Mouse (Mus musculus): ENCODE data around the gene Cdkn1a. TPM values are rescaled to one million over a fixed set of nuclear protein-coding genes. Genes with fewer than 3 reads are reported as not detected.

Gene Cdkn1a
- polyA plus RNA-seq, 1 experiment = 31.1 TPM

DNA sequence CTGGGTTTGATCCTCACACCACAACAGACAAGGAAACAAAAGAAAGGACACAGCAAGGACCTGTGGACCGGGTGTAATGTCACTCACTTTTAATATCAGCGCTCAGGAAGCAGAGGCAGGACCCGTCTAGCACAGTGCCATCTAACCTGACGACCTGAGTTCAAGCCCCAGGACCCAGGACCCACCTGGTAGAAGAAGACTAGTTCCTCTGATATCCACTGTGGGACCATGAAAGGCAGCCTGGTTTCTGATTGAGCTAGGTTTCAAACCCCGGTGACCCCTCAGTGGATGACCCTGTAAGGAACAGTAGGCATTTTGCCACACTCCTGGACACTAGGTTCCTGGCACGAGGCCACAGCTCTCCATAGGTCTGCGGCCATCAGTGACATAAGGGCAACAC lies 6.1 kb upstream of the Cdkn1a start:
- H3K4me3 ChIP-seq (ENCODE audit: control insufficient read depth, insufficient read depth, low read length) = no peak overlapping the region
- H3K27ac ChIP-seq (ENCODE audit: control insufficient read depth, insufficient read depth, low read length) = no peak overlapping the region
- WGBS = 93% methylated on average over 7 of the region's 7 CpGs
- no peak for DNase-seq
- H3K27me3 ChIP-seq (ENCODE audit: control insufficient read depth, insufficient read depth, low read length) = no peaks in the 10 kb centered on the region; the same call in 1 of the 2 replicates
- TF ChIP-seq POLR2A (IDR thresholded peaks at IDR 0.05; ENCODE audit: control insufficient read depth, extremely low read depth, insufficient read depth, low read length, poor library complexity) = no peak
- no peak for TF ChIP-seq CTCF (IDR thresholded peaks at IDR 0.05; ENCODE audit: borderline replicate concordance, control insufficient read depth, extremely low read depth, insufficient read depth, low read length, poor library complexity)
- H3K4me1 ChIP-seq (replicated peaks; ENCODE audit: control insufficient read depth, insufficient read depth, low read length) = peaks cover 17% of the 10 kb centered on the region
- H3K36me3 ChIP-seq (ENCODE audit: control insufficient read depth, insufficient read depth, low read length) = no peaks in the 10 kb centered on the region

DNA sequence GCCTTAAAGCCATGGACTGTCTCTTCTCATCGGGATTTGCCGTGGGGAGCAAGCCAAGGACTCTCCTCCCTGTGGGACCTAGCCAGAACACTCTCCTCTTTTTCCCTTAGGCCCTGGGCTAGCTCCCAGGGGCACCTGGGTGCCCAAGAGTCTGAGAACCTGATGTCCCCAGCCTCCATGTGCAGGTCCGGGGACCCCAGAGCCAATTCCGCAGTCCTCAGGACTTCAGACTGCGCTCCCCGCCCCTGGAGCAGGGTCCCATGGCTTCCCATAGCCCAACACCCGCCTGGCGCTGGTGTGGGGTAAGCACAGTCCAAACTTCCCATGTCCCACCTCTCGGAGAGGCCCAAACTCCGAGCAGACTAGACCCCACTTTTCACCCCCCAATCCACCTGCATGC lies 5.5 kb upstream of the Cdkn1a start:
- TF ChIP-seq CTCF (IDR thresholded peaks at IDR 0.05; ENCODE audit: borderline replicate concordance, control insufficient read depth, extremely low read depth, insufficient read depth, low read length, poor library complexity) (no peak), POLR2A (IDR thresholded peaks at IDR 0.05; ENCODE audit: control insufficient read depth, extremely low read depth, insufficient read depth, low read length, poor library complexity) (no peak)
- H3K36me3 ChIP-seq (ENCODE audit: control insufficient read depth, insufficient read depth, low read length) = no peaks in the 10 kb centered on the region
- H3K27me3 ChIP-seq (ENCODE audit: control insufficient read depth, insufficient read depth, low read length) = no peaks in the 10 kb centered on the region; the same call in 1 of the 2 replicates
- H3K4me1 ChIP-seq (replicated peaks; ENCODE audit: control insufficient read depth, insufficient read depth, low read length) = peaks cover 17% of the 10 kb centered on the region
- H3K4me3 ChIP-seq (ENCODE audit: control insufficient read depth, insufficient read depth, low read length) = no peak overlapping the region
- no peak for DNase-seq
- H3K27ac ChIP-seq (ENCODE audit: control insufficient read depth, insufficient read depth, low read length) = no peak overlapping the region
- WGBS = 96% methylated on average over 10 of the region's 10 CpGs

DNA sequence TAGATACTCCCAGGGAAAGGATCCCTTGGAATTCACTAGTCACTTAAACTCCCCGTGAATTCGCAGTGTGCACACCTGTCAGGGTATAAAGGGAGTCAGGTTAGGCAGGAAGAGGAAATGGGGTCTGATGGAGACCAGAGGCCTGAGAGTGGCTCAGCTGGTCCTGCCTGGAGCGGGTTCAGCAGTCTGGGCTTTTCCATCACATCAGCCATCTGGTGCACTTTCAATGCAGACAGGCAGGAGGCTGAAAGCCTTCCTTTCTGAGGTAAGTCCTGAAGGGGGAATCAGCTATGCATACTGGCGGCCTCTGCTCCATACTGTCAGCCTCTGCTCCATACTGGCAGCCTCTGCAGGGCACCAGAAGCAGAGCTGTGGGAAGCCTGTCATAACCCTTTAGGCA lies 3.9 kb upstream of the Cdkn1a start:
- Histone ChIP-seq H3K4me1 (replicated peaks; ENCODE audit: control insufficient read depth, insufficient read depth, low read length) (peaks cover 4% of the 10 kb centered on the region), H3K27me3 (ENCODE audit: control insufficient read depth, insufficient read depth, low read length) (no peaks in the 10 kb centered on the region; the same call in 1 of the 2 replicates), H3K27ac (ENCODE audit: control insufficient read depth, insufficient read depth, low read length) (no peak overlapping the region), H3K4me3 (ENCODE audit: control insufficient read depth, insufficient read depth, low read length) (no peak overlapping the region), H3K36me3 (ENCODE audit: control insufficient read depth, insufficient read depth, low read length) (no peaks in the 10 kb centered on the region)
- DNase-seq = no peak
- 83% methylated on average over 4 of the region's 4 CpGs for WGBS
- TF ChIP-seq CTCF (IDR thresholded peaks at IDR 0.05; ENCODE audit: borderline replicate concordance, control insufficient read depth, extremely low read depth, insufficient read depth, low read length, poor library complexity) (no peak), POLR2A (IDR thresholded peaks at IDR 0.05; ENCODE audit: control insufficient read depth, extremely low read depth, insufficient read depth, low read length, poor library complexity) (no peak)

DNA sequence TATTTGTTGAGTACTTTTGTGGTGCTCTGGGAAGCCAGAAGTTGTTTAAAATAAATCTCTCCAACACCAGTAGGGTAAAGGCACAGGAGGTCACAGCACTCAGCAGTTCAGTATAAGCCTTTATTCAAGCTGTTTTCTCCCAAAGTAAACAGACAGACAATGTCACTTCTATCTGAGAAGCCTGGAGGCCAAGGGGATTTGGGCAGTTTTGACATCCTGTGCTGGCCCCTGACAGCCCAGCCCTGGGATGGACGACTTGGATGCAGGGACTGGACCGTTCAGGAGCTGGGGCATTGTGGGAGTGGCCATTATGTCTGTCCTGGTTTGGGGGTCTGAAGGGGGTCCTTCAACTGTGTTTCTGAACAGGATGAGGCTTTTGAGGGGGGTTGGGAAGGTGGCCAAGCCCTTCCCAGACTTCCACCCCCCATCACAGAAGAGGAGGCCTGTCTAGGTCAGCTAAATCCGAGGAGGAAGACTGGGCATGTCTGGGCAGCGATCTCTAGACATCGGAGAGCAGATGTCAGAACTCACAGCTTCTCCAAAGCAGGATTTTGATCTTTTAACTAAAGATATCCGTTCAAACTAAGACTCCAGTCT lies 670 bp downstream of the Cdkn1a start:
- no peak for TF ChIP-seq CTCF (IDR thresholded peaks at IDR 0.05; ENCODE audit: borderline replicate concordance, control insufficient read depth, extremely low read depth, insufficient read depth, low read length, poor library complexity)
- no peak for TF ChIP-seq POLR2A (IDR thresholded peaks at IDR 0.05; ENCODE audit: control insufficient read depth, extremely low read depth, insufficient read depth, low read length, poor library complexity)
- WGBS = 85% methylated on average over 6 of the region's 6 CpGs
- H3K4me1 ChIP-seq (replicated peaks; ENCODE audit: control insufficient read depth, insufficient read depth, low read length) = peaks cover 22% of the 10 kb centered on the region
- DNase-seq = no peak
- no peak overlapping the region for H3K27ac ChIP-seq (ENCODE audit: control insufficient read depth, insufficient read depth, low read length)
- H3K27me3 ChIP-seq (ENCODE audit: control insufficient read depth, insufficient read depth, low read length) = peaks cover 10% of the 10 kb centered on the region; the same call in 1 of the 2 replicates
- H3K4me3 ChIP-seq (ENCODE audit: control insufficient read depth, insufficient read depth, low read length) = no peak overlapping the region
- no peaks in the 10 kb centered on the region for H3K36me3 ChIP-seq (ENCODE audit: control insufficient read depth, insufficient read depth, low read length)

DNA sequence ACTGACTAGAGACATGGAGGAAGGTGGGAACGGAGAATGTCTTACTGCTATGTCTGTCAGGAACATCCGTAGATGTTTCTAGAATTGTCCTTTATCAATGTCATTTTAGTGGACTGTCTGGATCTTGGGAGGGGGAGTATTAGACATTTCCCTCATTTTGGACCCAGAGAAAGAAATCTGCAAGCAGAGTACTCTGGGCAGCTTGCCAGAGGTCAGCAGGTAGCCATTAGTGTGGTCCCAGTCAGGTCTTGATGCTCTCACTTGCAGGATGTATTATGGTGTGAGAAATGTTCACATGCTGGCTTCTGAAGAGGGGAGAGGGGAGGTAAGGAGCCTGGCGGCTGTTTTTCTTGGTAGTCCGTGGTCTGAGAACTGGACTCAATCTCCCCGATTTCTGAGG lies 1.7 kb downstream of the Cdkn1a start:
- WGBS = 81% methylated on average over 5 of the region's 5 CpGs
- Histone ChIP-seq H3K27me3 (ENCODE audit: control insufficient read depth, insufficient read depth, low read length) (peaks cover 10% of the 10 kb centered on the region; the same call in 1 of the 2 replicates), H3K4me3 (ENCODE audit: control insufficient read depth, insufficient read depth, low read length) (no peak overlapping the region), H3K36me3 (ENCODE audit: control insufficient read depth, insufficient read depth, low read length) (no peaks in the 10 kb centered on the region), H3K27ac (ENCODE audit: control insufficient read depth, insufficient read depth, low read length) (no peak overlapping the region), H3K4me1 (replicated peaks; ENCODE audit: control insufficient read depth, insufficient read depth, low read length) (peaks cover 22% of the 10 kb centered on the region)
- no peak for TF ChIP-seq CTCF (IDR thresholded peaks at IDR 0.05; ENCODE audit: borderline replicate concordance, control insufficient read depth, extremely low read depth, insufficient read depth, low read length, poor library complexity)
- TF ChIP-seq POLR2A (IDR thresholded peaks at IDR 0.05; ENCODE audit: control insufficient read depth, extremely low read depth, insufficient read depth, low read length, poor library complexity) = no peak
- no peak for DNase-seq

DNA sequence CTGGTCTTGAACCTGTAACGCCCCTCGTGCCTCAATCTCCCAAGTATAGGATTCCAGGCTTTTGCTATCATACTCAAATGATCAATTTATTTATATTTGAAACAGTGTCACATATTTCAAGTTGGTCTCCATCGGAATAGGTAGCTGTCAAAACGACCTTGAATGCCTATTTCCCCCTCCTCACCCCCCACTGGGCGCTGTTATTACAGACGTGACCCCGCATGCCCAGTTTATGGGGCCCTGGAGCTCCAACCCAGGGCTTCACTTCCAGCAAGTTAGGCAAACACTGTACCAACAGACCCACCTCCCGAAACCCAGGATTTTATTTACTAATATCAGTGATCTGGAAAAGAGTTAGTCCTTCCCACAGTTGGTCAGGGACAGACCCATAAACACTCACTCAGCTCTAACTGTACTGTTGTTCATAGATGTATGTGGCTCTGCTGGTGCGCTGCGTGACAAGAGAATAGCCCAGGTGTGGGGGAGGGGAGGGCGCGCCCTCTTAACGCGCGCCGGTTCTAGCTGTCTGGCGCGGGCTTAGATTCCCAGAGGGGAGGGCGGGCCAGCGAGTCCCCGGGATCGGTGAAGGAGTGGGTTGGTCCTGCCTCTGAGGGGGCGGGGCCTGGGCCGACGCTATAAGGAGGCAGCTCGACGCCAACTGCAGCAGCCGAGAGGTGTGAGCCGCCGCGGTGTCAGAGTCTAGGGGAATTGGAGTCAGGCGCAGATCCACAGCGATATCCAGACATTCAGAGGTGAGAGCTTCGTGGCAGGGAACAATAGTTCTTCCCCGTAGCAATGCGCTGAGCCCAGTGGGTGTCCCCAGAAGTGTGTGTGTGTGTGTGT lies 2.6 kb downstream of the Cdkn1a start:
- 17% methylated on average over 36 of the region's 36 CpGs for WGBS
- H3K36me3 ChIP-seq (ENCODE audit: control insufficient read depth, insufficient read depth, low read length) = no peaks in the 10 kb centered on the region

More for the DNA sequence above, 2.6 kb downstream of the Cdkn1a start:
- H3K27me3 ChIP-seq (ENCODE audit: control insufficient read depth, insufficient read depth, low read length) = peaks cover 10% of the 10 kb centered on the region; the same call in 1 of the 2 replicates
- no peak overlapping the region for H3K27ac ChIP-seq (ENCODE audit: control insufficient read depth, insufficient read depth, low read length)
- TF ChIP-seq POLR2A (IDR thresholded peaks at IDR 0.05; ENCODE audit: control insufficient read depth, extremely low read depth, insufficient read depth, low read length, poor library complexity) (peak; percentile 34; the same call in 1 of the 2 replicates), CTCF (IDR thresholded peaks at IDR 0.05; ENCODE audit: borderline replicate concordance, control insufficient read depth, extremely low read depth, insufficient read depth, low read length, poor library complexity) (no peak)
- H3K4me1 ChIP-seq (replicated peaks; ENCODE audit: control insufficient read depth, insufficient read depth, low read length) = peaks cover 22% of the 10 kb centered on the region
- H3K4me3 ChIP-seq (ENCODE audit: control insufficient read depth, insufficient read depth, low read length) = peak overlapping the region; percentile 69
- DNase-seq = peak; percentile 64
